Mouse (Mus musculus) CH12F3 (cell line): ENCODE data around the gene Ptpa.
"Not testable (repeated sequence)": the region's sequence is repeated elsewhere in the genome, so short reads cannot be mapped to it uniquely, and the experiment has no call there.

Source experiments
- in situ Hi-C: fragments of 300-500 bp; cut with MboI; formaldehyde crosslinking; loops from 2 replicates; pipeline ENCODE4 v1.14.3; 2020; ENCODE audit warnings: low sequenced_read_pairs

Gene Ptpa

DNA sequence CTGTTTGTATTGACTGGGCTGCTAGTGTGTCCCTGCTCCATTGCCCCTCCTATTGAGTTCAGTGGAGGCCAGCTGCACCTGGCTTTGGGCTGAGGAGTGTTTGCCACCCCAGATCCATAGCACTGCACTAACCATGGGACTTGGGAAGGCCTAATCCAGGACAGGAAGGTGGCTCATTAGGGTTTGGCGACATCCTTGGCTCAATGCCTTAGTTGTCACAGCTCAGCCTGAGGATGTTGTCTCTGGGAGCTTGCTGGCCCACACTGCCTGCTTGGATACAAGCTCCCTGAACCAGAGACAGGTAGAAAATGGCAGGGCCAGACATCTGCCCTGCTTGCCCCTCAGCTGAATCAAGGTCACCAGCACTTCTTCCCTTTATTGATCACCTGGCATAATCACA lies 14.3 kb upstream of the Ptpa start:
- in situ Hi-C loops, result no loop called here

DNA sequence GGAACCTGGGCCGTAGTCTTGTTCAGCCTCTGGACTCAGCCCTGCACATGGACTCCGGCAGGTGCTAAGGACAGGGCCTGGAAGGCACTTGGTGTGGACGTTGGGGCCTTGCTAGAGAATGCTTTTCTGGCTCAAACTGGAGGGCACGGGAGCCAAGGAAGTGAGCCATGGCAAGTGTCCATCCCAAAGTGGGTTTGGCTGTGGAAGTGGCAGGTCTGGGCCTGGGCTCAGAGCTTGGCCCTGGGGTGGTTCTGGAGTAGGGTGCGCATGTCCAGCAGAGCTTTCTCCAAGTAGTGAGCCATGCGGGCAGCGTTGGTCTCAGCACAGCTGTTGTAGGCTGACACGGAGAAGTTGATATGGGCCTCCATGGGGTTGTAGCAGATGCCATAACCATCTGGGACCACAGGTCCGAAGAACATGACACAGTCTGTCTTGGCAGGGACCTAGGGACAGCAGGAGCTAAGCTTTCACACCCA lies 13.4 kb upstream of the Ptpa start:
- in situ Hi-C loops, result no loop called here

DNA sequence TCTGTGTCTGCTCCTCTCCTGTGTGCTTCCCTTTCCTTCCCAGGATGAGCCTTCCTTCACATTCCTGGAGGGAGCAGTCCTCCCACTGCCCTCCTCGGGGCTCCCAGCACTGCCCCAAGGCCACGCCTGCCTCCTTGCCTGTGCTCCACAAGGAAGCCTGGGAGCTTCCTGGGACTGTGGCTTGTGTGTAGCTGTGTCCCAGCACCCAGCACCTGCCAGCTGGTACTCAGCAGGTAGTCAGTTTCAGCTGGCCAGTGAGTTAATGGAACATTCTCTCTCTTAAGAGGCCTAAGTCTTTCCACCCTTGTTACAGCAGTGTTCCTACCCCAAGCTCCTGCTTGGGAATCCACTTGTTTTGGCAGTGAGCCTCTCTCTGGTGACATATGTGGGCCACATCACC lies 13.0 kb upstream of the Ptpa start:
- in situ Hi-C loops, result no loop called here

DNA sequence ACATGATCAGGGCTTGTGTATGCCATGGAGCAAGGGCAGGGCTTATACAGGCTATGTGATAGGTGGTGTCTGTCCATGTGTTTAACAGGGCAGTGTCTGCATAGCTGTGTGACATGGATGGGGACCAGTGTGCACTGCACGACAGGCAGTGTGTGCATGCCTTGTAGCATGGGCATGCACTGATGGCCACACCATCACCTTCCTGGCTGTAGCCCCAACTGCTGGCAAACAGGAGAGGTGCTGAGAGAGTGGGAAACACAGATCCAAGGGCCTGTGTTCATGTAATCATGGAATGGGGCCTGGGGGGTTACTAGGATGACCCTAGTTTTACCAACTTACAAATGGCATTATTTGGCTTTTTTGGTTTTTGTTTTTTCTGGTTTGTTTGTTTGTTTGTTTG lies 12.0 kb upstream of the Ptpa start:
- in situ Hi-C loops, result no loop called here

DNA sequence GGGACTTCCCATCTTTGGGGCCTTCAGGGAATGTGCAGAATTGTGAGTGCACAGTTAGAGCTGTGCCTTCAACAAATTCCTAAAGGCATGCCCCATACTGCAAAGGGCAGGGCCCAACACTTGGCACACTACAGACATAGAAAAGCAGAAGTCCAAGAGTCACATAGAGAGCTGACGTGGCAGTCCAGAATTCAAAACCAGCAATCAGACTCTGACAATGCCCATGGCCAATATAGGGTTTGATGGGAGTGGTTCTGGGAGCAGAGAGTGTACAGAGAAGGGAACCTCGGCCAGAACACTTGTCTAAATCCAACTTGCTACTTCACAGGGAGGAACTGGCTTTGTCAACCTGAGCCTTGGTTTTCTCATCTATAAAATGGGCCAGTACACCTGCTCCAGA lies 8.6 kb upstream of the Ptpa start:
- in situ Hi-C loops, result no loop called here

DNA sequence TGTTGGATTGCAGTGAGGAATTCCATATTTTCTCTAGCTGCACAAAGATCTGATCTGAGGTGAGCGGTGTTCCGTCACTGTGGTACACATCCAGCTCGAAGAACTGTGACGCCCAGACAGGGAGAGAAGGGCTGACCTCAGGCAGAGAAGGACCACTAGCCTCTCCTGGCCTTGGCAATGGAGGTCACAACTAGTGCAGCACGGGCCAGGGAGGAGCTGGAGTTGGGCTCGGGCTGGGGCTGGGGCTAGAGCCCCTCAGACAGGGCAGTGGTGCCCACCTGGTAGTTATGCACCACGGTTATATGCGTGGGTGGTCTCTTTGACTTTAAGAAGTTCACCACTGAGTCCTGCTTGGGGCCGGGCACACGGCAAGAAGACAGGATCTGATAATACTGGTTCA lies 8.1 kb upstream of the Ptpa start:
- in situ Hi-C loops, result no loop called here

DNA sequence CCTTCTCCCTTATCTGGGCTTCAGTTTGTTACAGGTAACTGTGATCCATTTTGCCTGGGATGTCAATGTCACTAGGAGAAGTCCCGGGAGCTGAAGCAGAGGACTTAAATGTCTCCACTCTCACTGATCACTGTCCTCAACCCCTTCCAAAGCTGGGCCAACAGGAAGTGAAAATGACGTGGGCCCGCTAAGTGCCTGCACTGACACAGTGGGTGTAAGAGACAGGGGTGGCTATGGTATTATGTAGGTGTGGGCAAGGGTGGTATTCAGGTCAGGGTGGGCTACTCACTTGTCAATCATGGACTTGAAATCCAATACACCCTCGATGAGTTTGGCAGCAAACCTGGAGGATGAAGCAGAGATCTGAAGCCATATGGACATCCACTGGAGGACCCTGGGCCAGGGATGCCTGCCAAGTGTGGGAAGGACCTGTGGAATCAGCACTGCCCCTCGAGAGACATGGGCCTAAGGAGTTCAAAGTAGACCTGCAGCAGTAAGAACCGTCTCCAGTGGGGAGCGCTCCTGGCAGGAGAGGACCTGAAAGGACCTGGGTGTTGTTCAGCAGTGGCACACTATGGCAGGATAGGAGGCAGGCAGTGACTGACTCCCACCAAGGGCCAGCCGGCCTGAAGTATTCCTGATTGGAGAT lies 7.3 kb upstream of the Ptpa start:
- in situ Hi-C loops, result no loop called here

DNA sequence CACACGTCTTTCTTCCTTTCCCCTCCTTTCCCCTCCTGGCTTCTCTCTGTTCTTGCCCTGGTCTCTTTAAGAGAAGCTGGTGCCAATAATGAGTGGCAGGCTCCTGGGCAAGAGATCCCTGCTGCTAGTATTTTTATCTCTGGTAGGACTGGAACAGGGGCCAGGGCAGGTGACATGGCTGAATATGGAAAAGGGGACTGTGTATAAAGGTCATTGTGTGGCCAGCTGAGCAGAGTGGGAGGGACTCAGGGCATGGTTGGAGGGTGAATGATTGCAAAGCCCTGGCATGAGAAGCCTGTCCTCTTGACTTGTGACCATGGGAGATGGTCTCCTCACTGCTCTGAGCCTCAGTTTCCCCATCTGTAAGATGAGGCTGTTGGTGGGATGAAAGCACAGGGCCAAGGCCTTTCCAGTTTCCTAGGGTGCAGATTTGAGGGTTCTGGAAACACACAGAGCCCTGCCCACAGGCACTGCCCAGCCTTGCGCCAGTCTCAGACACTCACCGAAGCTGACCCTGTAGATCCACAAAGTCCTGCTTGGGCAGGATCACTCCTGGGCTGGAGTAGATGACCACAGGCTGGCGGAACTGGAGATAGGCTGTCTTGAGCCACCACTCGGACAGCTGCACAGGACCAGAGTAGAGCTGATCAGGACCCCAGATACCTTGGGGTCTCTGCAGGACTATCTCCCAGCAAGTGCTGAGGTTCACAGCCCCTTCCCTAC lies 6.2 kb upstream of the Ptpa start:
- in situ Hi-C loops, result no loop called here

DNA sequence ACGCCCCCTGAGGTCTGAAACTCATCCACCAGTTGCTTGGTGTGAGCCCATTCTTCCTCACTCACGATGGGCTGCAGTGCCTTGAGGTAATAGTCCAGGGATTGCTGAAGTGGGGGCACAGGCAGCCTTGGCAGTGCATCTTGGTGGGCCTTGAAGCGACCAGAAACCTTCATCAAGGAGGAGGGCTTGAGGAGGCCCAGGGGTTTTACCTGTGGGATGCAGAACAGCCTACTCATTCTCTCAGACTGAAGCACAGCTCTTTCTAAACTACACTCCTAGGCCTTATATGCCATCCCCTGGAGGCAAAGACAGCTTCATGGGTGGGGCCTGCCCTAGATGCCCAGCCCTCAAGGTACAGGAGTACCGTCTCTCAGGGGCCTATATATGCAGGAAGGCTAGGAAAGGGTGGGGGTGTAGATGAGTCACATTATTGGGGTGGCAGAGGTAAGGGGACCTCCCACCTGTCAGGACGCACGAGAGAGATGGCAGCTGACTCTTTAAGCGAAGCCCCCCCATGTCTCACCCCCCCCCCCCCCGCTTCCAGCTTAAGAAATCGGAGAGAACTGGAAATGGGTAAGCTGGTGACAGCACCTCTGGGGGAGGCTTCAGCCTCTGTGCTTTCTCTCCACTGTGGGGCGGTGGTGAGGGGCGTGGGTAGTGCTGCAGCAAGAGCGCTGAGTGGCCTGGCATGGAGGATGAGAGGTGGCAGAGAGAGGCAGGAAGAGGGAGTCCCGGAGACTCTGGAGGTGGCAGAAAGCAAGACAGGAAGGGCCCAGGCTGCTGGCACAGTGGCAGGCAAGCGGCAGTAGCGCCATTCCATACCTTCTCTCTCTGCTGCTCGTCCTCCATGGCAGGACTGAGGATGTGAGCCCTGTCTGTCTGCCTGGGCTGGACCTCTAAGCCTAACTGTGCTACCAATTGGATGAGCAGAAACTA lies 2.5 kb upstream of the Ptpa start:
- in situ Hi-C loops, result no loop called here

DNA sequence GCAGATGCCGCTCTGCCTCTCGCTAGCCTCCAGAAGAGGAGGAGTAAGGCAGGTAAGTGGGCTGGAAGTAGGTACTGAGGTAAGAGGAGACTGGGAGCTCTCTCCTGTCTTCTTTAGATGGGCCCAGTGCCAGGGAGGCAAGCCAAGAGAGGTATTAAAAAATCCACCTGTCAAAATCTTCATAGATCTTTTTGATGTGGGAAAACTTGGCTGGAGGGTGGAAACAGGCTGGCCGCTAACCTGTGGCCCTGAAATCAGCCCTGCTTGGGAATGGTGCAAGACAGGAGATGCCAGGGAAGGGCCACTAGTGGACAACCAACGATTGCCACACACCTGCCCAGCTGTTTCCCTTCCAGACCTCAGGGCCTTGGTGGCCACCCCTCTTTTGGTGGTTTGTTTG lies 1.7 kb upstream of the Ptpa start:
- in situ Hi-C loops, result no loop called here

DNA sequence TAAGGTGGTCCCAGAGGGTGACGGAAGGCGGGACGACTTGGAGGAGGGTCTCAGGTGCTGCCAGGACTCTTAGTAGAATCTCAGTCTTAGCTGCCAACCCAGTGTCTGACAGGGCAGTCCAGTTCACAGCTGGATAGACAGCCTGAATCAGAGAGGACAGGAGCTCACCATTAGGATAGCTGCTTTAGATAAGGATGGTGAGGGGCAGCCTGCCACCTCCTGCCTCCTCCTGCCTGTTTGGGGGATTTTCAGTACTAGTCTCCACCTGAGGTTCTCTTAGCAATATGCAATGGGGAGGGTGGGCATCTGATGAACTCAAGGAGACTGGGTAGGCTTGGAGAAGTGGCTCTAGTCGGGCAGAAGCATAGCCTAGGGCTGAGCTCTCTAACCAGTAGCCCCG lies 1.2 kb upstream of the Ptpa start:
- in situ Hi-C loops, result no loop called here

DNA sequence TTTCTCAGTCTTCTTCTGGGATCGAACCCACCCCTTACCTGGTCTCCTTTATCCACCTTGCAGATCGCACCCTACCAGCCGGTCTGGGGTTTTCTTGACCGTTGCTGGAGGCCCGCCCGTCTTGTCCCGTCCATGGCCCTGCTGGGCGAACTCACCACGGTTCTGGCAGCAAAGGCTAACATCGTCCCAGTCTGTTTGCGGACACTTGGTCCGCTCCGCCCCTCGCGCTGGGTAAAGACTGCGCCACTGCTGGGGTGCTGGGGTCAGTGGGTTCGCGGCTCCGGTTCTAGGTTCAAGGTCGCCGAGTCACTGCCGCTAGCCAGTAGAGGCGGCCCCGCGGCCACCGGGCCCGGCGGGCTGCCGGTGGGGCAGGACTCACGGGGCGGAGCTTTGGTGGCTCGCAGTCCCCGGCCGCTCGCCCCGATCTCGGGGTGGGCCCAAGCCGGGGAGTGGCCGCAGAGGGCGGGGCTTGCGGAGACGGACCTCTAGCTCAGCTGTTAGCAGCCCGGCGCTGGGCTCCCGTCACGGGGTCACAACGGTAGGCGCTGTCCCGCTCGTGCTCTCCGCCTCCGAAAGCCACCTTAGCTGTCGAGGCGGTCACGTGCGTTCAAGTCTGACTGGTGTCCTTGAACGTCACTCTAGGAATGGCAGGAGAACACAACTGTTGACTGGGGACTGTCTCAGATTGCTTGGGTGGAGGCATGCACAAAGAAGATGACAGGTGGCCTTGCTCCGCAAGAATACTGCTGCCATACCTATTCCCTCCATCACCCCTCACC lies 493 bp upstream of the Ptpa start, which contains the start of gene Crat:
Crat (minus strand) TSS at position 657 of the 779 bp plus-strand sequence.
- in situ Hi-C loops, result no loop called here

DNA sequence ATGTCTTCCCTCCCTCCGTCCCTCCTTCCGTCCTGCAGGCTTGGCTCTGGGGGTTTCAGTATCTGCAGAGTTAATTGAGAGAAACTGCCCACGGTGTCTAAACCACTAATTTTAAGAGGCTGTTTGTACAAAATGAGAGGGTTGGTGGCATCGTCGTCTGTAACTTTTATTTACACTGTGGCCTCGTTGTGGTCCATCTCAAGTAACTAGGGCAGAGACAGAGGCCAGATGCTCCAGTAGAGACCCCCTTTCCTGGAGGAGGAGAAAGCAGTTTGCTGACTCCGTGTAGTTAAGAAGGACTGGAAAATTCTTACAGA lies 768 bp downstream of the Ptpa start:
- in situ Hi-C loops, result no loop called here

DNA sequence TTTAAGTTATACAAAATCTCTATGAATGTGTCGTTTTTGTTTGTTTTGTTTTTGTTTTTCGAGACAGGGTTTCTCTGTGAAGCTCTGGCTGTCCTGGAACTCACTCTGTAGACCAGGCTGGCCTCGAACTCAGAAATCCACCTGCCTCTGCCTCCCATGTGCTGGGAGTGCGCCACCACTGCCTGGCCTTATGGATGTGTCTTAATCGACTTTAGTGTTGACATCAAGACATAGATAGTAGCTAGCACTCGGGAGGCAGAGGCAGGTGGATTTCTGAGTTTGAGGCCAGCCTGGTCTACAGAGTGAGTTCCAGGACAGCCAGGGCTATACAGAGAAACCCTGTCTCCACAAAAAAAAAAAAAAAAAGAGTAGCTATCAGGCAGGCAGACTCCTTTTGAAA lies 1.3 kb downstream of the Ptpa start:
- in situ Hi-C loops, result not testable (repeated sequence)

DNA sequence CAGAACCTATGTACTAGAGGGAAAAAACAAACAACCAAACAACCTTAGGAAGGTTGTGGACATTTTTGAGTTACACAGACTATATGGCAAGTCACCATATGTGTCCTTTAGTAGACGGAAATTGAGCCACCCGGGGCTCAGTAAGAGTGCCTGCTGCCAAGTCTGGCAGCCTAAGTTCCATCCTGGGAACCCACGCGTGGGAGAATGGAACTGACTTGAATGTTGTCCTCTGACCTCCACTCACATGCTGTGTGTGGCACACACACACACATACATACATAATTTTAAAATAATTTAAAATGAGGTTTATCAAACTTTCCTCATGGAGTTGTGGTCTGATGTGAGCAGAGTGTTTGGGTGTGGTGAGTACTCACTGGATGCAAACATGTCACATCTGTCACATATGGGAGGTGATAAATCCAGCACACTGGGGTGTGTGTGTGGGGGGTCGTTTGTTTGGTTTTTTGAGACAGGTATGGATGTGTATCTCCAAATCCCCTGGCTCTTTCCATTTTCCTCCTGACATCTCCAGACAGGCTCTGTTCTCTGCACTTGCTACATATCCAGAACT lies 1.8 kb downstream of the Ptpa start:
- in situ Hi-C loops, result no loop called here

DNA sequence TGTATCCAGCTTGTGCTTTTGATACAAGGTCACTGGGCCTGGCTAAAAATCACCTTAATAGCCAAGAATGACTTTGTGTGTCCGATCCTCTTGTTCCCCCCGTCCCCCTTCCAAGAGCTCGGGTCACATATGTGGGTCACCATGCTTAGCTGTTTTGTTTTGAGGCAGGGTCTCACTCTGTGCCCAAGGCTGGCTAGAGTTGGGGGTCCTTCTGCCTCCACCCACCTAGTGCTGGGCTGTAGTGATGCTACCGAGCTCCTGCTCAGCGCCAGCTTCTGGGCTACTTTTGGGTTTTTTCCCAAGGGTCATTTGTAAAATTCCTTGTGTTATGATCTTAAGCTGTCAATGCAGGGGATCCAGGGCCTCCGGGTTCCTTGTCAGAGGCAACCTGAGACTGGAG lies 2.4 kb downstream of the Ptpa start:
- in situ Hi-C loops, result no loop called here

DNA sequence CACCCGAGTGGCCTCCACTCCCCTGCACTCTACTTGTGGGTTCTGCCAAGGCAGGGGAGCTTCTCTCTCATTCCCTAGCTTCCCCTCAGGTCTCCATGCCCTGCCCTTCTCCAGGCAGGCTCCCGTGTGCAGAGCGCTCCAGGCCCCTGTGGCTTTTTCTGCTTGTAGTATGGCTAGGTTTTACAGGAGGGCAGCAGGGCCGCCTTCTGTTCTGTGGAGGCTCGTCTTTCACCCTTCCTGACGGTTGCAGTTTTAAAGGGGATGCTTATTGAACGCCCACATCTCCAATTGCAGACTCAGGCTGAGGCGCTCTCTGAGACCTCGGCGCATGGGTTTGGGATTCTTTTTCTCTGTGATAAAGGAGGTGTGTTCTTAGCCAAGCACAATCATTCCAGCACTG lies 3.3 kb downstream of the Ptpa start:
- in situ Hi-C loops, result no loop called here

DNA sequence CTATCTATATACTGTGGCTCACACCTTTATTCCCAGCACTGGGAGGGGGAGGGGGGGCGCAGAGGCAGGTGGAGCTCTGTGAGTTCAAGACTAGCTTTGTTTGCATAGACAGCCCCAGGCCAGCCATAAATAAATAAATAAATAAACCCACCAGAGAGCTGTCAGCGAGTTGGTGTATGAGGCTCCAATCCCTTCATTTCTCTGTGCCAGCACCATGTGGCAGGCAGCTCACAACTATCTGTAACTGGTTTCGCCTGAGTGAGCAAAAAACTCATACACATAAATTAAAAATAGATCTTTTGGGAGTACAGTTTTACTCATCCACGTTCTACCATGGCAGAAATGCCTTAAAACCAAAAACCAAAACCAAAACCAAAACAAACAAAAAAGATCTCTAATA lies 5.6 kb downstream of the Ptpa start:
- in situ Hi-C loops, result no loop called here

DNA sequence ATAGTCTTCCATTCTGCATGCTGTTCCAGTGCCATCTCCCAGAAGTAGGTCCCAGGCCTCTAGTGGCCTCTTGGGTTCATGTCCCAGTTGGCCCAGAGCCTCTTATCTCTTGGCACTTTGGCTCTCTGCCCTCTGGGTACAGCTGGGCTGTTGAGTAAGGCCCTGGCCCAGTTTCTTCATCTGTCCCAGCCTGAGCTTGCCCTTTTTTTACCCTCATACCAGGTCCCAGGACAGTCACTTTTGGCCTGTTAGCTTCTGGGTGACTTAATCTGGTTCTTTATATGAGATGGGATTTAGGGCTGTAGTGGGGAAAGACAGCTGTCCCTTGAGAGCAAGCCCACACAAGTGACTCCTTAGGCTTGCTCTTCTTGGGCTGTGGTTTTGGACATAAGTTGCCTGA lies 13.3 kb downstream of the Ptpa start:
- in situ Hi-C loops, result no loop called here

DNA sequence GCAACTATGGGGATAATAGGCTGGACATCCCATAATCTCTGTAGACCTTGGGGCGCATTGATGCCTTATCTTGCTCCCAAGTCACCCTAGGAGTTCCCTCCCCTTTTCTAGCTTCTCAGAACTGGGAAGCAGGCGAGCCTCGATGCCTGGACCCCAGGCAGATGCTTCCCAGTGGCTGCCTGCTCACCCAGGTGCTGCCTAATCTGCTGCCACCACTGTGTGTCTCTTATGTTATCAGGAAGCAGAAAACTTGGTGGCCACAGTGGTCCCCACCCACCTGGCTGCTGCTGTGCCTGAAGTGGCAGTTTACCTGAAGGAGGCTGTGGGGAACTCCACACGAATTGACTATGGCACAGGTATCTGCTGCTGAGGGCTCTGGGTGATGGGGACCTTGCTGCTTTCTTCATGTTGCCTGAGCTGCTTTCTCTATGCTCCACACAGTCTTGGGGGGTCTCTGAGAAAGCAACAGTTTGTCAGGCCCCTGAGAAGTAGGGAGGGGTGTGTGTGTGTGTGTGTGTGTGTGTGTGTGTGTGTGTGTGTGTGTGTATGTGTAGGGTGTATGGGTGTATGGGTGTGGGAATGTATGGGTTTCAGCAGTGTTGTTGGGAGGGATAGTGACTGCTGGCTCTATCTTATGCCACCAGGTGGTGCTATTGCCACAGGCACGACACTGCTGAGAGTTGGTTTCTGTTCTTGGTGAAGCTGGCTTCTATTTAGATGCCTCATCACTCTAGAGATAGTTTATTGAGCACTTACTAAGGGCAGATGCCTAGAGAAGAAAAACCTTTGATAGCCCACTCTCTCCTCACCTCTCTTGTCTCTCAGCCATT lies 19.7 kb downstream of the Ptpa start:
- in situ Hi-C loops, result loop anchor here (10.0 kb wide), 2 partner anchors 359 to 509 kb away; no protein-coding TSS in a partner anchor
